Mouse (Mus musculus): ENCODE data around the gene Gm8251. TPM values are rescaled to one million over a fixed set of nuclear protein-coding genes. Genes with fewer than 3 reads are reported as not detected.
A peak's percentile ranks its signal among the peaks of the same experiment; 100 is the strongest.
"Not testable (repeated sequence)": the region's sequence is repeated elsewhere in the genome, so short reads cannot be mapped to it uniquely, and the experiment has no call there.

Gm8251 gene
- total and polyA plus RNA-seq, 2 experiments from 2014 or later: not detected

DNA sequence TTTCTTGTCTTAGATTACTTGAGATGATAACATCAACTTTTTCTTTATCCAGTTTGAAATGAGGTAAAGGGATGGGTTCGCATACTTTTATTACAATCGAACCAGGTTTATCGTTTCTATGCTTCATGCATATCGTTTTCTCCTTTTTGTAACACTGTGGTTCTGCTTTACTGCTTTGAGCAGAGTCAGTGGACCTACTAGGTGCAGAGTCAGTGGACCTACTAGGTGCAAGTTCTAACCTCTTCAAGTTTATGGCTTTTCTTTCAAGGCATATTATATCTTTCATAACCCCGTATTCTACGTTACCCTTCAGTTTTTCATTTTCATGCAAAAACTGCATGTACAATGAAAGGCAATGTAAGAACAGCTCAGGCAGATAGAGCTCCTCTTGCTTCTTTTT is 1.7 kb upstream of the Gm8251 start:
- Histone ChIP-seq H3K4me3 (ENCODE audit: low read depth, low read length) (no peak overlapping the region), H3K27me3 (ENCODE audit: control insufficient read depth, insufficient read depth, low read length) (no peaks in the 10 kb centered on the region), H3K36me3 (replicated peaks; ENCODE audit: control insufficient read depth, insufficient read depth, low read length) (no peaks in the 10 kb centered on the region), H3K4me1 (ENCODE audit: control insufficient read depth, insufficient read depth) (no peaks in the 10 kb centered on the region), H3K4me2 (ENCODE audit: low read depth, low read length) (no peak overlapping the region), H3K27ac (ENCODE audit: low read depth) (no peak overlapping the region), H3K9ac (replicated peaks; ENCODE audit: low read depth, low read length) (no peak overlapping the region), H3K9me3 (replicated peaks; ENCODE audit: control insufficient read depth, low read length) (no peaks in the 10 kb centered on the region)
- ATAC-seq (ENCODE audit: insufficient read depth, low read depth): no peak
- WGBS: 92% methylated on average over 6 of the region's 6 CpGs
- no peak for DNase-seq (ENCODE audit: low spot score)
- TF ChIP-seq EP300 (IDR thresholded peaks at IDR 0.05; ENCODE audit: low read depth) (no peak), CTCF (IDR thresholded peaks at IDR 0.05; ENCODE audit: low read depth) (no peak)

DNA sequence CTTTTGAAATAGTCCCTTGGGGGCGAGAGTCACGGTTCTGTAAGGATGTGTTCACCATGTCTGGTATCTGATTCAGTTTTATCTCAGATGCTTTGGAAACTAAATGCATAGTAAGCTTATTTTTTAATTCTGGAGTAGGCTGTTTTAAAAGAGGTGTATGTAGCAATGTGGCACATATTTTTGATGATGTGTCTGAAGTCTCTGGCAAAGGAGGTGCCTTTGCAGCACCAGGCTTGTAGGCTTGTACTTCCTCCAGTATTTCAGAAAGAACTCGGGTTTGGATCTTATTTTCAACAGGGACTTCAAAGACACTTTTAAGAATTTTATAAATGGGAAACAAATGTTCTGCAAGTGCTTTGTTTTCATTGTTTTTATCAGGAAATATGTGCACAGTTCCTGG is 3.9 kb downstream of the Gm8251 start:
- H3K36me3 ChIP-seq (replicated peaks; ENCODE audit: control insufficient read depth, insufficient read depth, low read length): no peaks in the 10 kb centered on the region

DNA sequence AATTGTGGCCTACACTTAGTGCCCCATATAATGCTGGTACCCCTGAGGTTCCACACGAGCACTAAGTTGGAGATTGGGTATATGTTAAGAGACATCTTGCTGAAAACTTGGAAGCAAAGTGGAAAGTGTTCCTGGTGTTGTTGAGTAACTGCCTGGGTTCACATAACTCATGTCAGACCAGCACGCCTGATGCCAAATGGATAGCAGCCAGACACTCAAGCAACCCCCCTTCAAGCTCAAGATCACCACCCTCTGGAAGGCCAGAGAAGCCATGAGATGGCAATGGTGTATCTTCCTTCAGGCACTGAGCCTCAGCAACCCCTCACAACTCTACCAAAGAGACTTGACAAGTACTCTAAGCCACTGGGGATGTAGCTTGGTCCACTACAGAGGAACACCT is 15.2 kb downstream of the Gm8251 start:
- no peaks in the 10 kb centered on the region for H3K36me3 ChIP-seq (replicated peaks; ENCODE audit: control insufficient read depth, insufficient read depth, low read length)
- WGBS: 44% methylated on average over 2 of the region's 2 CpGs
- no peaks in the 10 kb centered on the region for H3K27me3 ChIP-seq (ENCODE audit: control insufficient read depth, insufficient read depth, low read length)
- ATAC-seq (ENCODE audit: insufficient read depth, low read depth) (no peak), DNase-seq (ENCODE audit: low spot score) (no peak)
- no peaks in the 10 kb centered on the region for H3K4me1 ChIP-seq (ENCODE audit: control insufficient read depth, insufficient read depth)
- TF ChIP-seq EP300 (IDR thresholded peaks at IDR 0.05; ENCODE audit: low read depth) (no peak), CTCF (IDR thresholded peaks at IDR 0.05; ENCODE audit: low read depth) (no peak)
- H3K9ac ChIP-seq (replicated peaks; ENCODE audit: low read depth, low read length): no peak overlapping the region
- no peak overlapping the region for H3K4me3 ChIP-seq (ENCODE audit: low read depth, low read length)
- H3K4me2 ChIP-seq (ENCODE audit: low read depth, low read length): no peak overlapping the region
- H3K9me3 ChIP-seq (replicated peaks; ENCODE audit: control insufficient read depth, low read length): no peaks in the 10 kb centered on the region
- no peak overlapping the region for H3K27ac ChIP-seq (ENCODE audit: low read depth)

More for the DNA sequence above, 3.9 kb downstream of the Gm8251 start:
- H3K4me2 ChIP-seq (ENCODE audit: low read depth, low read length): no peak overlapping the region
- WGBS: 62% methylated on average over 3 of the region's 3 CpGs
- no peak overlapping the region for H3K9ac ChIP-seq (replicated peaks; ENCODE audit: low read depth, low read length)
- no peak overlapping the region for H3K4me3 ChIP-seq (ENCODE audit: low read depth, low read length)
- DNase-seq (ENCODE audit: low spot score) (no peak), ATAC-seq (ENCODE audit: insufficient read depth, low read depth) (no peak)
- H3K4me1 ChIP-seq (ENCODE audit: control insufficient read depth, insufficient read depth): no peaks in the 10 kb centered on the region
- H3K27me3 ChIP-seq (ENCODE audit: control insufficient read depth, insufficient read depth, low read length): no peaks in the 10 kb centered on the region
- no peak overlapping the region for H3K27ac ChIP-seq (ENCODE audit: low read depth)
- TF ChIP-seq CTCF (IDR thresholded peaks at IDR 0.05; ENCODE audit: low read depth): no peak
- H3K9me3 ChIP-seq (replicated peaks; ENCODE audit: control insufficient read depth, low read length): no peaks in the 10 kb centered on the region

DNA sequence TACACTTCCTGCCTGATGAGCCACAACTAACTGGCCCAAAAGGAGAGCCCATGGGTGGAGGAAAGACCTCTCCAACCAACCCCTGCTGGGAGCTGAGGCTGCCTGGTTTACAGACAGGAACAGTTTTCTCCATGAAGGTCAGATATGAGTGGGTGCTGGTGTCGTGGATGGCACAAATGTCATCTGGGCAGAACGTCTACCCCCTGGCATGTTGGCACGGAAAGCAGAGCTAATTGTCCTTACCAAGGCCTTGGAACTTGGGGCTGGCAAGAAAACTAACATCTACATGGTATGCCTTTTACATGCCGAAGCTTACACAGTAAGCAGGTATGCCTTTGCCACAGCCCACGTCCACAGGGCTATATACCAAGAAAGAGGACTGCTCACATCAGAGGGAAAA is 16.0 kb downstream of the Gm8251 start:
- H3K9me3 ChIP-seq (replicated peaks; ENCODE audit: control insufficient read depth, low read length); H3K4me2 ChIP-seq (ENCODE audit: low read depth, low read length); H3K27me3 ChIP-seq (ENCODE audit: control insufficient read depth, insufficient read depth, low read length); H3K36me3 ChIP-seq (replicated peaks; ENCODE audit: control insufficient read depth, insufficient read depth, low read length); ATAC-seq (ENCODE audit: insufficient read depth, low read depth); H3K9ac ChIP-seq (replicated peaks; ENCODE audit: low read depth, low read length); DNase-seq (ENCODE audit: low spot score); H3K4me3 ChIP-seq (ENCODE audit: low read depth, low read length); H3K4me1 ChIP-seq (ENCODE audit: control insufficient read depth, insufficient read depth); H3K27ac ChIP-seq (ENCODE audit: low read depth): not testable (repeated sequence)
- 66% methylated on average over 5 of the region's 5 CpGs for WGBS

DNA sequence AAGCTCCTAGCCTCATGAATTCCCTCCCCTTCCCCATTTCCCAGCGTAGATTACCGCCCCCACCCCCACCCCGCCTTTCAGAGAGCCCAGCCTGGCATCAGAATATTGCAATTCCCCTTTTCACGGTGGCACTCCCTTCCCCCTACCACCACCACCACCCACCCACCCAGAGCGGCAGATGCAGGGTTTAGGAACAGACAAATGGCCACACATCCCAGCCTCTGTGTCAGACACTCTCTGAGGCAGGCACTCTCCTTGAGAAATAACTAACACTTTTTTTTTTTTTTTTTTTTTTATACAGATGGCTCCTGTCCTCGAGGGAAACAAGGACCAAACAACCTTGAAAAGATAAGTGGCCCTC is 19.2 kb downstream of the Gm8251 start:
- H3K9me3 ChIP-seq (replicated peaks; ENCODE audit: control insufficient read depth, low read length): no peaks in the 10 kb centered on the region
- H3K36me3 ChIP-seq (replicated peaks; ENCODE audit: control insufficient read depth, insufficient read depth, low read length): no peaks in the 10 kb centered on the region
- ATAC-seq (ENCODE audit: insufficient read depth, low read depth) (peak; percentile 30; the same call in 1 of the 2 replicates), DNase-seq (ENCODE audit: low spot score) (no peak)
- H3K4me1 ChIP-seq (ENCODE audit: control insufficient read depth, insufficient read depth): no peaks in the 10 kb centered on the region
- peak overlapping the region; percentile 87 for H3K4me2 ChIP-seq (ENCODE audit: low read depth, low read length)
- peak overlapping the region; percentile 62 for H3K9ac ChIP-seq (replicated peaks; ENCODE audit: low read depth, low read length)
- TF ChIP-seq CTCF (IDR thresholded peaks at IDR 0.05; ENCODE audit: low read depth): no peak
- TF ChIP-seq EP300 (IDR thresholded peaks at IDR 0.05; ENCODE audit: low read depth): no peak
- no peak overlapping the region for H3K27ac ChIP-seq (ENCODE audit: low read depth)
- peak overlapping the region; percentile 64 for H3K4me3 ChIP-seq (ENCODE audit: low read depth, low read length)
- 2% methylated on average over 6 of the region's 6 CpGs for WGBS
- no peaks in the 10 kb centered on the region for H3K27me3 ChIP-seq (ENCODE audit: control insufficient read depth, insufficient read depth, low read length)

DNA sequence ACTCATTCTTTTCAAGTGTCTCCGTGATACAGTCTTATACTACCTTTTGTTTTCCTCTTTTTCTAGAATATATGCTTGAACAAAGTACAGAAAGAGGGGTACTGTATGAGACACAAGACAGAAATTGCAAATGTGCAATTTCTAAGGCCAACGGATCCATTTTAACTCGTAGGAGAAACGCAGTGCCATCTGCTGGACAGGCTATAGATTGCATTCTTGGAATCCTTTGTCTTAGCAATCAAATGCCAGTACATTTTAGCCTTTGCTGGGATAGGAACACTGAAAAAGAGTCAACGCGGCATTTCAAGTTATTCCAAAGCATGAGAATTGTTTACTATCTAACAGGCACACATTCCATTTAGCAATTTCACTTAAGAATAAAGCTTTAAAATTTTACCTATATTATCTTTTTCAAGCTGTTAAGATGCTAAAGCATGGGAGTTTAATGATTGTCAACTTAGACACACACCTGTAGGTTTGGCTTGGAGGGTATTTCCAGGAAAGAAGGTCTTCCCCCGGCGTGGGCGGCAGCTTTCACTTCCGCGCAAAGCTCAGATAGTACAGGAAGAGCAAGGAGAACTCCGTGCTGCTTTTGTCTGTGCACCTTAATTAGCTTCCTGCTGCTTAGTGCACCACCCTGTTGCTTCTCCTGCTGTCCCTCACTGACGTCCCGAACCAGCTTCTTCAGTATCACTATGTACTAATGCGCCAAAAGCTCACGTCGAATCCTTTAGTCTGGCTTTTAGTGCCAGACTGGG is 19.8 kb downstream of the Gm8251 start:
- under 1% methylated on average over 17 of the region's 17 CpGs for WGBS
- DNase-seq (ENCODE audit: low spot score): peak; percentile 73
- peak; percentile 57; the same call in 1 of the 2 replicates for ATAC-seq (ENCODE audit: insufficient read depth, low read depth)
- Histone ChIP-seq H3K4me3 (ENCODE audit: low read depth, low read length) (peak overlapping the region; percentile 64), H3K27me3 (ENCODE audit: control insufficient read depth, insufficient read depth, low read length) (no peaks in the 10 kb centered on the region), H3K36me3 (replicated peaks; ENCODE audit: control insufficient read depth, insufficient read depth, low read length) (no peaks in the 10 kb centered on the region), H3K27ac (ENCODE audit: low read depth) (no peak overlapping the region), H3K9ac (replicated peaks; ENCODE audit: low read depth, low read length) (peak overlapping the region; percentile 62), H3K4me2 (ENCODE audit: low read depth, low read length) (peak overlapping the region; percentile 87), H3K9me3 (replicated peaks; ENCODE audit: control insufficient read depth, low read length) (no peaks in the 10 kb centered on the region), H3K4me1 (ENCODE audit: control insufficient read depth, insufficient read depth) (no peaks in the 10 kb centered on the region)
- TF ChIP-seq EP300 (IDR thresholded peaks at IDR 0.05; ENCODE audit: low read depth) (no peak), CTCF (IDR thresholded peaks at IDR 0.05; ENCODE audit: low read depth) (peak; percentile 85)
